Mouse (Mus musculus) small intestine, adult 2 months (tissue): ENCODE results near the gene Rrh. TPM values are rescaled to one million over a fixed set of nuclear protein-coding genes. Genes with fewer than 3 reads are reported as not detected.

Experiments
- H3K27ac ChIP-seq: fragments of 200-500 bp; 2 replicates; pipeline ENCODE4 v1.5.1; 2012; ENCODE audit warnings: low read depth, low read length, control low read depth, inconsistent platforms; ENCODE audit not compliant: insufficient read depth
- H3K27me3 ChIP-seq: fragments of 200-500 bp; 2 replicates; pipeline ENCODE4 v1.6.1; 2012; ENCODE audit warnings: mild to moderate bottlenecking, moderate library complexity, low read length, inconsistent platforms; ENCODE audit not compliant: control insufficient read depth, insufficient read depth
- H3K36me3 ChIP-seq: fragments of 200-500 bp; 2 replicates; pipeline ENCODE4 v1.6.1; 2012; ENCODE audit warnings: mild to moderate bottlenecking, low read length, control low read depth, inconsistent platforms; ENCODE audit not compliant: control insufficient read depth, insufficient read depth
- H3K4me1 ChIP-seq: fragments of 200-500 bp; 2 replicates; pipeline ENCODE4 v1.6.1; 2012; ENCODE audit warnings: low read length, inconsistent platforms, mixed read lengths; ENCODE audit not compliant: control insufficient read depth, insufficient read depth, insufficient read length
- H3K4me3 ChIP-seq: fragments of 200-500 bp; 2 replicates; pipeline ENCODE4 v1.5.1; 2012; ENCODE audit warnings: low read depth, mild to moderate bottlenecking, control low read depth, inconsistent platforms, low read length, moderate library complexity
- CTCF ChIP-seq: fragments of 200-500 bp; IDR thresholded peaks from 2 replicates; pipeline ENCODE4 v1.5.1; 2012; ENCODE audit warnings: low read depth, mild to moderate bottlenecking, control low read depth, inconsistent platforms, low read length, moderate library complexity, mixed read lengths; ENCODE audit not compliant: insufficient replicate concordance, insufficient read length; ENCODE audit errors: extremely low read depth
- POLR2A ChIP-seq: fragments of 200-500 bp; IDR thresholded peaks from 2 replicates; pipeline ENCODE4 v1.6.1; 2012; ENCODE audit warnings: low read depth, mild to moderate bottlenecking, control low read depth, inconsistent platforms, low read length, moderate library complexity
- WGBS: fragments of 180-500 bp; shearing (Covaris S2); methylation state at CpG from one replicate; pipeline ENCODE4 v1.1.7; 2018; 5-methylcytosine and 5-hydroxymethylcytosine counted together
- polyA plus RNA-seq: library from polyadenylated mRNA; depleted of rRNA; stranded (reverse); fragments of >200 nt; gene quantifications from 2 replicates; pipeline ENCODE4 v1.2.3, GENCODE M21; 2012

Gene Rrh
- polyA plus RNA-seq, 1 experiment, result not detected

DNA sequence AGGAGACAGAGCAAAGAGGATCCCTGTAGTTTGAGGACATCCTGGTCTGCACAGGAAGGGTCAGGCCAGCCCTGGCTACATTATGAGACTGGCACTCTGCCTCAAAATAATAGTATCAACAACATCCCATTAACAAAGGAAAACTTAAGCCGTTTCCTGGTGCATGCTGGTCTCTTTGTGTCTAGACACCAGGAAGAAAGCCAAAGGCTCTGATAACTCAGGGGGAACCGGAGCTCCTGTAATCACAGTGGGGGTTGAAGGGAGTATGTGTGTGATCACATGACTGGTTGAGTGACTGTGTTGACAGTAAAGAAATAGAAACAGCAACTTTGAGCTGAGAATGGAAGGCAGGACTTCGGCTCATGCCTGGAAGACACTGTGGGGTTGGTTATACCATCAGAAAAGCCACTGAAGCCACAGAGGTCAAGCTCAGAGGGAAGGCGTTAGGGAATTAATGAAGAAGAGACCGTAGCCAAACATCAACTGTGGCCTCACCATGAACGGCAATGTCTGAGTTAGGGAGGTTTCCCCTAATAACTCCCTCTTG is 13.1 kb upstream of the Rrh start, which contains the start of gene Cfi:
TSS of gene Cfi (plus strand) at position 497 of the 547 bp plus-strand sequence.
- WGBS, result 15% methylated on average over 6 of the region's 6 CpGs
- H3K27me3 ChIP-seq, result no peaks in the 10 kb centered on the region
- no peak for TF ChIP-seq CTCF
- no peak for TF ChIP-seq POLR2A
- H3K4me3 ChIP-seq, result peak within 1 kb of the TSS; percentile 42
- H3K4me1 ChIP-seq, result no peaks in the 10 kb centered on the region; the same call in none of the 2 replicates
- H3K36me3 ChIP-seq, result no peaks in the 10 kb centered on the region
- H3K27ac ChIP-seq, result peak within 1 kb of the TSS; percentile 45

GRCm38 (mm10) chr3:129831035-129831568 is 8.7 kb upstream of the Rrh start, which contains the start of gene Gar1:
Gar1 (minus strand) TSS chr3:129831396.
- Histone ChIP-seq H3K27me3 (no peaks in the 10 kb centered on the region), H3K36me3 (peaks cover 2% of the 10 kb centered on the region), H3K4me1 (no peaks in the 10 kb centered on the region; the same call in none of the 2 replicates), H3K4me3 (peak within 1 kb of the TSS; percentile 88), H3K27ac (peak within 1 kb of the TSS; percentile 89)
- WGBS, result under 1% methylated on average over 60 of the region's 60 CpGs
- TF ChIP-seq CTCF (no peak), POLR2A (no peak; the same call in 1 of the 2 replicates)

DNA sequence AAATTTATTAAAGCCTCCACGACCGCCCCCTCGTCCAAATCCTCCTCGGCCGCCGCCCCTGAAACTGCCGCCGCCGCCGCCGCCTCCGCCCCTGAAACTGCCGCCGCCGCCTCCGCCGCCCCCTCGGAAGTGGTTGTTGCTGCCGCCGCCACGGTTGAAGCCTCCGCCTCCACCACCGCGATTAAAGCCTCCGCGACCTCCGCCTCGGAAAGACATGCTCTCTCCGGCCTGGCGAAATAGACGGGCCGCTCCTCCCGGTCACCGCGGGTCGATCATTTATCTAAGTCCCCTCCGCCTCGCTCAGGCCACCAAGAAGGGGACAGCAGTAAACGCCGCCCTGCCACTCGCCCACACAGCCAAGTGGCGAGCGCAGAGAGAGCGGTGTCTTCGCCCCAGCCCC is 8.2 kb upstream of the Rrh start:
- peak overlapping the region; percentile 89 for H3K27ac ChIP-seq
- TF ChIP-seq POLR2A (no peak), CTCF (no peak)
- H3K4me3 ChIP-seq, result peak overlapping the region; percentile 88
- WGBS, result under 1% methylated on average over 45 of the region's 45 CpGs
- no peaks in the 10 kb centered on the region; the same call in none of the 2 replicates for H3K4me1 ChIP-seq
- no peaks in the 10 kb centered on the region for H3K27me3 ChIP-seq
- peaks cover 2% of the 10 kb centered on the region for H3K36me3 ChIP-seq

DNA sequence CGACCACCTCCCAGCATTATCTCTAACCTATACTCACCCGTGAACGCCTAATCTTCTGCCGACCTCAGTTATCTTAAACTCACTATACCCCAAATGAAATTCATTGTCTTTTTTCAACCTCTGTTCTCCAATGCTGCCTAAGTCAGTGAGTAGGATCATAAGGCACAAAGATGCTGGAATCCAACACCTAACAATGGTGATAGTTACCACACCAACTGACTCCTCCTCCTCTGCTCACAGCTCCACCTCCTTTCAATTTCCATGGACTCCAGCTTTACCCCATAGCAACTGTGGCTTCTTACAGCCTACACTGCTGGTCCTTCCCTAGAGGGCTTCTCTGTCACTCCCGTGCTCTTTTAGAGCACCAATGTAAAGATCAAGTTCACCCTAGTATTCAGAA is 5.3 kb upstream of the Rrh start:
- Histone ChIP-seq H3K4me1 (no peaks in the 10 kb centered on the region; the same call in 1 of the 2 replicates), H3K36me3 (peaks cover 12% of the 10 kb centered on the region), H3K27me3 (no peaks in the 10 kb centered on the region), H3K27ac (no peak overlapping the region), H3K4me3 (no peak overlapping the region)
- no peak for TF ChIP-seq CTCF
- no peak for TF ChIP-seq POLR2A
- WGBS, result 86% methylated on average over 5 of the region's 5 CpGs

DNA sequence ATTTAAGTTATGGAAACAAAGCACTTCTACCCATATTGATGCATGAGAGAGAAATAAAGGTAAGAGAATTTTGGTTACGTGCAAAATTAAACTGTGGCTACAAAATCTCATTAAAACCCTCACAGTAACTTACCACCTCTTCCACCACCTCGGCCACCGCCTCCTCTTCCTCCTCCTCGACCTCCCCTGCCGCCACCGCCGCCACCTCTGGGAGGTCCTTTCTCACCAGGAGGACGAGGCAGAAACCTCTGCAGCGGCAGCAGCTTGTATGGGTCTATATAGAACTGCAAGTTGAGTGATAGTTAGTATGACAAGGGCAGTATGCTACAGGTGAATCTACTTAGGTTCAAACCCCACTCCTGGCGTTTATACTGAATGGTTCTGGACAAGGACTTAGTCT is 4.3 kb upstream of the Rrh start:
- Histone ChIP-seq H3K36me3 (peaks cover 14% of the 10 kb centered on the region), H3K27me3 (no peaks in the 10 kb centered on the region), H3K27ac (no peak overlapping the region), H3K4me3 (no peak overlapping the region), H3K4me1 (no peaks in the 10 kb centered on the region; the same call in 1 of the 2 replicates)
- no peak for TF ChIP-seq POLR2A
- TF ChIP-seq CTCF, result no peak
- 86% methylated on average over 10 of the region's 10 CpGs for WGBS

- no peak for TF ChIP-seq POLR2A
- Histone ChIP-seq H3K36me3 (peaks cover 15% of the 10 kb centered on the region), H3K27ac (no peak overlapping the region), H3K27me3 (no peaks in the 10 kb centered on the region), H3K4me1 (no peaks in the 10 kb centered on the region), H3K4me3 (no peak overlapping the region)
- 92% methylated on average over 10 of the region's 10 CpGs for WGBS
Measured at GRCm38 (mm10) chr3:129824891-129825290, 2.5 kb upstream of the Rrh start.

DNA sequence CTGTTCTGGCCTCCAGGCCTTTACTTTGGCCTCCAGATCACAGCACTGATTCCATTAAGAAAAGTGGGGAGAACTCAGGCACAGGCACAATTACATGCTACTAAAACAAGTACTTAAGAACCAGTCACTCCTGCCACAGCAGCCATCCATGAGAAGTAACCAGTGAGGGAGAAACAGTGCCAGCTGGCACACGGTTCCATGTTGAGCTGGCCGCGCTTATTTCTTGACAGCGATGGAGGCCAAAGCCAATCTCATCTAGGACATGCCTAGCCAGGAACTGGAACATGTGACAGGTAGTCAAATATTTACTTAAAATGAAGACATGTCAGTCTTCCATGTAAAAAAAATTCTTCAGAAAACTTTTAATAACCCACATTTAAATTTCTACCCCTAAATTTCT is 1.8 kb upstream of the Rrh start:
- TF ChIP-seq CTCF, result no peak
- no peak for TF ChIP-seq POLR2A
- 91% methylated on average over 4 of the region's 4 CpGs for WGBS
- Histone ChIP-seq H3K4me3 (no peak overlapping the region), H3K36me3 (peaks cover 15% of the 10 kb centered on the region), H3K27me3 (no peaks in the 10 kb centered on the region), H3K27ac (no peak overlapping the region), H3K4me1 (no peaks in the 10 kb centered on the region)
